Comparison of ENCODE assay signal across 8 mouse cellular contexts in the genomic region with DNA sequence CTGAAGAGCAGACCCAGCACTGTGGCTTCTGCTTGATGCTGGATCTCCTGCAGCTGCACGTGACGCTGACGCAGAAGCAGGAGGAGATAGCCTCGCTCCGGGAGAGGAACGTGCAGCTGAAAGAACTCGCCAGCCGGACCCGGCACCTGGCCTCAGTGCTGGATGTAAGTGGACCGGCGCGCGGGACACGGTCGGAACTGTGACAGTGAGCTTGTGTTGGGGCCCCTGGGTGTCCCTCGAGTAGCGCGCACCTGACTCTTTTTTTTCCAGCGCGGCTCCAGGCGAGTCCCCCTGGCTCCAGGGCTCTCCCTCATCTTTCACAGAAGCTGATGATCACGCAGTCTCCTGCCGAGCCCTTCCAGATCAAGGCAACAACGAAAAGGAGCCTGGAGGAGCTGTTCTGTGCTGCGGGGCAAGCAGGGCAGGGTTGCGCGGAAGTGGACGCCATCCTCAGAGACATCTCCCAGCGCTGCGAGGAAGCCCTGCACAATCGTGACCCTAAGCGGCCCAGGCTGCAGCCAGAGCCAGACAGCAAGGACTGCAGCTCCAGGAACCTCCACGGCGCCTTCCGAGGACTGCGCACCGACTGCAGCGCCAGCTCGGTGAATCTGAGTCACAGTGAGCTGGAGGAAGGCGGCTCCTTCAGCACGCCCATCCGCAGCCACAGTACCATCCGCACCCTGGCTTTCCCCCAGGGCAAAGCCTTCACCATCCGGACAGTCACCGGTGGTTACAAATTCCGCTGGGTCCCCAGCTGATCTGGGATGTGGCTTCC. TPM values are rescaled to one million over a fixed set of nuclear protein-coding genes. Genes with fewer than 3 reads are reported as not detected.
A peak's percentile ranks its signal among the peaks of the same experiment; 100 is the strongest.
DNase-seq lines count a peak whose midpoint lies in the region; ATAC-seq and TF ChIP-seq lines count a peak whose summit lies in the region.

No protein-coding gene starts in this region.

- DNase-seq in heart, adult 11 months, result peak; percentile 87
- DNase-seq in heart, adult 8-10 months (ENCODE audit: low spot score), result no peak
- DNase-seq in embryo, embryonic 9.5 days (ENCODE audit: extremely low spot score), result peak; percentile 56
- peak; percentile 62 for DNase-seq in limb, embryonic 11.5 days (ENCODE audit: low spot score)
- peak; percentile 40 for DNase-seq in midbrain, postnatal 0 days (ENCODE audit: low spot score)
- DNase-seq in c-Kit-positive CD71-positive TER-119-positive erythroid progenitor cells, embryonic 14.5 days (ENCODE audit: low spot score), result no peak

- peak overlapping the region; percentile 29 for H3K4me3 ChIP-seq in ES-Bruce4 (ENCODE audit: low read depth, low read length)
- peak overlapping the region; percentile 40 for H3K4me3 ChIP-seq in hindbrain, embryonic 12.5 days
- peak overlapping the region; percentile 34 for H3K4me3 ChIP-seq in limb, embryonic 11.5 days (ENCODE audit: low read depth, low read length)
- peak overlapping the region; percentile 44 for H3K4me3 ChIP-seq in midbrain, postnatal 0 days (ENCODE audit: low read depth, low read length)

- peaks cover 11% of the 10 kb centered on the region for H3K27me3 ChIP-seq in ES-Bruce4 (ENCODE audit: control insufficient read depth, insufficient read depth, low read length, poor library complexity, severe bottlenecking)
- peaks cover 81% of the 10 kb centered on the region for H3K27me3 ChIP-seq in hindbrain, embryonic 12.5 days
- peaks cover 63% of the 10 kb centered on the region for H3K27me3 ChIP-seq in limb, embryonic 11.5 days (ENCODE audit: control insufficient read depth, insufficient read depth, low read length)
- peaks cover 53% of the 10 kb centered on the region for H3K27me3 ChIP-seq in midbrain, postnatal 0 days (ENCODE audit: insufficient read depth, low read length)

- H3K4me2 ChIP-seq in hindbrain, embryonic 12.5 days (replicated peaks), result peak overlapping the region; percentile 88
- H3K4me2 ChIP-seq in limb, embryonic 11.5 days (ENCODE audit: low read depth, severe bottlenecking), result peak overlapping the region; percentile 81
- peak overlapping the region; percentile 94 for H3K4me2 ChIP-seq in midbrain, postnatal 0 days (ENCODE audit: low read depth, low read length, poor library complexity, severe bottlenecking)

- under 1% methylated on average over 46 of the region's 46 CpGs for WGBS in hindbrain, embryonic 12.5 days
- under 1% methylated on average over 46 of the region's 46 CpGs for WGBS in limb, embryonic 11.5 days
- WGBS in midbrain, postnatal 0 days, result under 1% methylated on average over 46 of the region's 46 CpGs

- no peak for TF ChIP-seq CTCF in ES-Bruce4 (IDR thresholded peaks at IDR 0.05; ENCODE audit: low read depth, low read length)
- TF ChIP-seq CTCF in midbrain, postnatal 0 days (IDR thresholded peaks at IDR 0.05), result no peak

- TF ChIP-seq EP300 in ES-Bruce4 (IDR thresholded peaks at IDR 0.05; ENCODE audit: insufficient read depth, low read depth, low read length), result 0 out of 2 replicates have a peak, but pooled peaks have one; percentile 12

- ATAC-seq in hindbrain, embryonic 12.5 days (ENCODE audit: low FRiP score), result peak; percentile 29; the same call in 1 of the 2 replicates
- ATAC-seq in limb, embryonic 11.5 days (ENCODE audit: insufficient number of reproducible peaks, low FRiP score, low TSS enrichment, low read depth), result no peak
- peak; percentile 55; the same call in 1 of the 2 replicates for ATAC-seq in midbrain, postnatal 0 days (ENCODE audit: low FRiP score)

- no peak for TF ChIP-seq POLR2A in ES-Bruce4 (IDR thresholded peaks at IDR 0.05; ENCODE audit: insufficient read depth, low read length)

- no peaks in the 10 kb centered on the region for H3K36me3 ChIP-seq in ES-Bruce4 (ENCODE audit: control insufficient read depth, insufficient read depth, low read length, poor library complexity, severe bottlenecking)
- H3K36me3 ChIP-seq in hindbrain, embryonic 12.5 days, result no peaks in the 10 kb centered on the region
- no peaks in the 10 kb centered on the region for H3K36me3 ChIP-seq in limb, embryonic 11.5 days (ENCODE audit: control insufficient read depth, insufficient read depth, low read length)
- H3K36me3 ChIP-seq in midbrain, postnatal 0 days (ENCODE audit: insufficient read depth, low read length), result no peaks in the 10 kb centered on the region

- no peak overlapping the region for H3K27ac ChIP-seq in ES-Bruce4 (ENCODE audit: insufficient read depth, low read length)
- no peak overlapping the region for H3K27ac ChIP-seq in hindbrain, embryonic 12.5 days
- no peak overlapping the region for H3K27ac ChIP-seq in limb, embryonic 11.5 days (replicated peaks; ENCODE audit: low read depth, low read length)
- H3K27ac ChIP-seq in midbrain, postnatal 0 days (ENCODE audit: low read depth, low read length), result 0 out of 2 replicates have a peak overlapping the region, but pooled peaks have one; percentile 32

- H3K9me3 ChIP-seq in ES-Bruce4 (replicated peaks; ENCODE audit: control insufficient read depth, insufficient read depth, low read length, poor library complexity, severe bottlenecking), result no peaks in the 10 kb centered on the region
- H3K9me3 ChIP-seq in hindbrain, embryonic 12.5 days (replicated peaks), result no peaks in the 10 kb centered on the region
- H3K9me3 ChIP-seq in limb, embryonic 11.5 days (ENCODE audit: control insufficient read depth, low read length), result no peaks in the 10 kb centered on the region
- H3K9me3 ChIP-seq in midbrain, postnatal 0 days (ENCODE audit: low read length), result no peaks in the 10 kb centered on the region

- H3K4me1 ChIP-seq in ES-Bruce4 (ENCODE audit: control insufficient read depth, insufficient read depth, low read length), result no peaks in the 10 kb centered on the region
- H3K4me1 ChIP-seq in hindbrain, embryonic 12.5 days, result peaks cover 22% of the 10 kb centered on the region
- H3K4me1 ChIP-seq in limb, embryonic 11.5 days (ENCODE audit: control insufficient read depth, insufficient read depth, low read length), result peaks cover 12% of the 10 kb centered on the region
- peaks cover under 1% of the 10 kb centered on the region; the same call in 1 of the 2 replicates for H3K4me1 ChIP-seq in midbrain, postnatal 0 days (ENCODE audit: insufficient read depth, low read length)

- 0 out of 2 replicates have a peak overlapping the region, but pooled peaks have one; percentile 10 for H3K9ac ChIP-seq in ES-Bruce4 (ENCODE audit: low read depth, poor library complexity, severe bottlenecking)
- H3K9ac ChIP-seq in hindbrain, embryonic 12.5 days, result peak overlapping the region; percentile 60
- peak overlapping the region; percentile 38; the same call in 1 of the 2 replicates for H3K9ac ChIP-seq in limb, embryonic 11.5 days (ENCODE audit: low read length)
- H3K9ac ChIP-seq in midbrain, postnatal 0 days (replicated peaks; ENCODE audit: low read length, poor library complexity, severe bottlenecking), result peak overlapping the region; percentile 51

RNA-seq across cellular contexts. Expression of a gene that starts 5.0 kb away (rescaled TPM):
- total RNA-seq in heart, adult 8-10 months (2022), result not detected
- not detected in 2 replicates for polyA plus RNA-seq in ES-Bruce4 (2011; ENCODE audit: insufficient read depth, insufficient read length, low read depth, missing spikeins)
- polyA plus RNA-seq in hindbrain, embryonic 12.5 days (2016; fragmentation: Nextera tagmentation; extraction: Ambion mirVana), result 1.6 and 1.7 TPM in 2 replicates
- polyA plus RNA-seq in limb, embryonic 11.5 days (2014; fragmentation: Nextera tagmentation; extraction: Ambion mirVana), result not detected in 2 replicates
- total RNA-seq in midbrain, postnatal 0 days (2014; rRNA removed), result 0.77 and 1.4 TPM in 2 replicates
- 0.38 and 0.81 TPM in 2 replicates for polyA plus RNA-seq in midbrain, postnatal 0 days (2015; fragmentation: Nextera tagmentation; extraction: Ambion mirVana)

RNA-seq across cellular contexts. Expression of a gene that starts 11.0 kb away (rescaled TPM):
- under 1 TPM in 2 of 4 experiments, not detected in 2; 0.16 to 0.50 TPM for total RNA-seq in heart, adult 8-10 months (2022)
- polyA plus RNA-seq in ES-Bruce4 (2011; ENCODE audit: insufficient read depth, insufficient read length, low read depth, missing spikeins), result 0.52 and 0.78 TPM in 2 replicates
- 2.8 and 3.7 TPM in 2 replicates for polyA plus RNA-seq in hindbrain, embryonic 12.5 days (2016; fragmentation: Nextera tagmentation; extraction: Ambion mirVana)
- polyA plus RNA-seq in limb, embryonic 11.5 days (2014; fragmentation: Nextera tagmentation; extraction: Ambion mirVana), result 0.15 TPM in 1 of 2 replicates, not detected in the other
- 1.6 and 7.9 TPM in 2 replicates for total RNA-seq in midbrain, postnatal 0 days (2014; rRNA removed)
- polyA plus RNA-seq in midbrain, postnatal 0 days (2015; fragmentation: Nextera tagmentation; extraction: Ambion mirVana), result 1.0 and 1.1 TPM in 2 replicates

RNA-seq across cellular contexts. Expression of a gene that starts 36.3 kb away (rescaled TPM):
- total RNA-seq in heart, adult 8-10 months (2022), result not detected
- polyA plus RNA-seq in ES-Bruce4 (2011; ENCODE audit: insufficient read depth, insufficient read length, low read depth, missing spikeins), result not detected in 2 replicates
- polyA plus RNA-seq in hindbrain, embryonic 12.5 days (2016; fragmentation: Nextera tagmentation; extraction: Ambion mirVana), result 0.68 and 2.1 TPM in 2 replicates
- not detected in 2 replicates for polyA plus RNA-seq in limb, embryonic 11.5 days (2014; fragmentation: Nextera tagmentation; extraction: Ambion mirVana)
- 1.7 and 2.0 TPM in 2 replicates for total RNA-seq in midbrain, postnatal 0 days (2014; rRNA removed)
- polyA plus RNA-seq in midbrain, postnatal 0 days (2015; fragmentation: Nextera tagmentation; extraction: Ambion mirVana), result 0.15 and 0.18 TPM in 2 replicates

RNA-seq across cellular contexts. Expression of a gene that starts 47.6 kb away (rescaled TPM):
- 10 to 100 TPM; 32.6 to 36.7 (median 35.6) TPM for total RNA-seq in heart, adult 8-10 months (2022)
- polyA plus RNA-seq in ES-Bruce4 (2011; ENCODE audit: insufficient read depth, insufficient read length, low read depth, missing spikeins), result 22.1 and 24.1 TPM in 2 replicates
- 110 and 116 TPM in 2 replicates for polyA plus RNA-seq in hindbrain, embryonic 12.5 days (2016; fragmentation: Nextera tagmentation; extraction: Ambion mirVana)
- 111 and 115 TPM in 2 replicates for polyA plus RNA-seq in limb, embryonic 11.5 days (2014; fragmentation: Nextera tagmentation; extraction: Ambion mirVana)
- 16.2 and 27.1 TPM in 2 replicates for total RNA-seq in midbrain, postnatal 0 days (2014; rRNA removed)
- polyA plus RNA-seq in midbrain, postnatal 0 days (2015; fragmentation: Nextera tagmentation; extraction: Ambion mirVana), result 37.5 and 41.7 TPM in 2 replicates

Comparison
In these comparisons a context has a peak if more than half of its experiments do, and no peak if none do; other contexts are left out.
1. DNase-seq: peak in heart, adult 11 months (single experiment), embryo, embryonic 9.5 days (single experiment), limb, embryonic 11.5 days (single experiment) and midbrain, postnatal 0 days (single experiment); none in heart, adult 8-10 months (single experiment) and c-Kit-positive CD71-positive TER-119-positive erythroid progenitor cells, embryonic 14.5 days (single experiment).
2. H3K9ac ChIP-seq: peak in every context shown above with its lines; median percentile 60 in hindbrain, embryonic 12.5 days; 51 in midbrain, postnatal 0 days; 38 in limb, embryonic 11.5 days; 10 in ES-Bruce4.
3. Peak in every context shown above with its lines, with median percentiles within 50 percentile points of each other: H3K4me3 ChIP-seq and H3K4me2 ChIP-seq.